In genomic region chr9:62549809-62550208, GRCm38 (mm10) we compare ENCODE assay signal across 9 mouse cellular contexts. TPM values are rescaled to one million over a fixed set of nuclear protein-coding genes. Genes with fewer than 3 reads are reported as not detected.
DNase-seq lines count a peak whose midpoint lies in the region; ATAC-seq and TF ChIP-seq lines count a peak whose summit lies in the region.
"Had no signal": no experiment of that assay in that cellular context is flagged by ENCODE, and none has a peak within 500 bp of the region (broad histone marks: within the 10 kb centered on the region; RNA-seq: fewer than 3 reads in every experiment).

No protein-coding gene starts in this region.

- H3K79me3 ChIP-seq in C2C12 (ENCODE audit: low read depth): no peaks in the 10 kb centered on the region

- DNase-seq in adrenal gland, postnatal 36 days: peak; percentile 89 to 92
- peak; percentile 92 for DNase-seq in embryonic facial prominence, embryonic 11.5 days (ENCODE audit: low spot score)
- peak; percentile 87 to 93 for DNase-seq in heart, adult 2 months
- peak; percentile 92 for DNase-seq in kidney, postnatal 10 days
- peak; percentile 50 for DNase-seq in liver, embryonic 13.5 days

- ATAC-seq in embryonic facial prominence, embryonic 11.5 days (replicated peaks; ENCODE audit: insufficient number of reproducible peaks, low FRiP score, low TSS enrichment, low read depth): 0 out of 2 replicates have a peak, but pooled peaks have one; percentile 49
- ATAC-seq in liver, embryonic 13.5 days (ENCODE audit: low read depth): no peak
- peak; percentile 62; the same call in 1 of the 2 replicates for ATAC-seq in neural tube, embryonic 15.5 days (ENCODE audit: low FRiP score)

- 7% methylated on average over 8 of the region's 8 CpGs for WGBS in embryonic facial prominence, embryonic 11.5 days
- WGBS in heart, adult 2 months: 4% methylated on average over 8 of the region's 8 CpGs
- 4% methylated on average over 8 of the region's 8 CpGs for WGBS in liver, embryonic 13.5 days (ENCODE audit: insufficient replicate concordance)
- WGBS in neural tube, embryonic 15.5 days: 3% methylated on average over 8 of the region's 8 CpGs

- H3ac ChIP-seq in C2C12 (ENCODE audit: control insufficient read depth, insufficient read length, low read depth): no peak overlapping the region

- no peak overlapping the region for H3K9ac ChIP-seq in embryonic facial prominence, embryonic 11.5 days (replicated peaks; ENCODE audit: low read length)
- H3K9ac ChIP-seq in heart, adult 2 months (ENCODE audit: low read depth, low read length): no peak overlapping the region
- no peak overlapping the region for H3K9ac ChIP-seq in liver, embryonic 13.5 days
- H3K9ac ChIP-seq in neural tube, embryonic 15.5 days (replicated peaks): no peak overlapping the region
- H3K9ac ChIP-seq: embryonic facial prominence, embryonic 15.5 days had no signal

- H3K9me3 ChIP-seq in embryonic facial prominence, embryonic 11.5 days (replicated peaks; ENCODE audit: control insufficient read depth, low read length): no peaks in the 10 kb centered on the region
- H3K9me3 ChIP-seq in liver, embryonic 13.5 days (replicated peaks): no peaks in the 10 kb centered on the region
- H3K9me3 ChIP-seq in neural tube, embryonic 15.5 days (replicated peaks): no peaks in the 10 kb centered on the region
- H3K9me3 ChIP-seq: embryonic facial prominence, embryonic 15.5 days had no signal

- TF ChIP-seq EP300 in heart, adult 2 months (IDR thresholded peaks at IDR 0.05; ENCODE audit: insufficient read depth, low read depth, low read length): peak; percentile 94

- intact Hi-C loops in heart, adult 2 months (cut with DNase I): loop anchor here (1.0 to 10.0 kb wide), 5 partner anchors 80 to 585 kb away; no protein-coding TSS in a partner anchor

- H3K4me3 ChIP-seq in C2C12 (ENCODE audit: insufficient read depth, poor library complexity, severe bottlenecking): no peak overlapping the region
- no peak overlapping the region for H3K4me3 ChIP-seq in embryonic facial prominence, embryonic 11.5 days (ENCODE audit: low read depth, low read length)
- no peak overlapping the region for H3K4me3 ChIP-seq in heart, adult 2 months
- no peak overlapping the region for H3K4me3 ChIP-seq in liver, embryonic 13.5 days (replicated peaks)
- H3K4me3 ChIP-seq in neural tube, embryonic 15.5 days (replicated peaks): no peak overlapping the region
- no peak overlapping the region for H3K4me3 ChIP-seq in testis, adult 2 months (ENCODE audit: control insufficient read depth, low read depth, low read length)
- H3K4me3 ChIP-seq: embryonic facial prominence, embryonic 15.5 days had no signal

- H3K79me2 ChIP-seq in C2C12 (ENCODE audit: control insufficient read depth, insufficient read depth): no peaks in the 10 kb centered on the region
- no peaks in the 10 kb centered on the region for H3K79me2 ChIP-seq in heart, adult 2 months (replicated peaks; ENCODE audit: control insufficient read depth, insufficient read depth, low read length)

- no peaks in the 10 kb centered on the region for H3K27me3 ChIP-seq in C2C12 (ENCODE audit: control insufficient read depth, insufficient read depth, insufficient read length)
- no peaks in the 10 kb centered on the region for H3K27me3 ChIP-seq in embryonic facial prominence, embryonic 11.5 days (ENCODE audit: control insufficient read depth, insufficient read depth, low read length)
- H3K27me3 ChIP-seq in heart, adult 2 months (ENCODE audit: control insufficient read depth, insufficient read depth, low read length): no peaks in the 10 kb centered on the region
- no peaks in the 10 kb centered on the region for H3K27me3 ChIP-seq in liver, embryonic 13.5 days
- H3K27me3 ChIP-seq in neural tube, embryonic 15.5 days (replicated peaks): no peaks in the 10 kb centered on the region
- no peaks in the 10 kb centered on the region for H3K27me3 ChIP-seq in testis, adult 2 months (ENCODE audit: control insufficient read depth, insufficient read depth, low read length)
- H3K27me3 ChIP-seq: embryonic facial prominence, embryonic 15.5 days had no signal

- peak; percentile 72 for TF ChIP-seq CTCF in C2C12 (IDR thresholded peaks at IDR 0.05; ENCODE audit: control insufficient read depth, insufficient read depth, insufficient read length)
- TF ChIP-seq CTCF in heart, adult 2 months (IDR thresholded peaks at IDR 0.05): peak; percentile 96
- TF ChIP-seq CTCF in testis, adult 2 months (IDR thresholded peaks at IDR 0.05; ENCODE audit: control insufficient read depth, insufficient read depth, insufficient replicate concordance, low read depth, low read length): peak; percentile 99

- no peak overlapping the region for H3K27ac ChIP-seq in embryonic facial prominence, embryonic 11.5 days (replicated peaks; ENCODE audit: low read depth, low read length)
- H3K27ac ChIP-seq in heart, adult 2 months: no peak overlapping the region
- H3K27ac ChIP-seq in liver, embryonic 13.5 days: no peak overlapping the region
- H3K27ac ChIP-seq in neural tube, embryonic 15.5 days (replicated peaks): no peak overlapping the region
- H3K27ac ChIP-seq in testis, adult 2 months (ENCODE audit: control insufficient read depth, insufficient read depth, low read depth, low read length): no peak overlapping the region
- H3K27ac ChIP-seq: embryonic facial prominence, embryonic 15.5 days had no signal

- H3K4me1 ChIP-seq in embryonic facial prominence, embryonic 11.5 days (ENCODE audit: control insufficient read depth, insufficient read depth, low read length): no peaks in the 10 kb centered on the region; the same call in 1 of the 2 replicates
- no peaks in the 10 kb centered on the region for H3K4me1 ChIP-seq in heart, adult 2 months (ENCODE audit: control insufficient read depth, insufficient read depth, low read length)
- no peaks in the 10 kb centered on the region for H3K4me1 ChIP-seq in liver, embryonic 13.5 days (replicated peaks)
- peaks cover 16% of the 10 kb centered on the region for H3K4me1 ChIP-seq in neural tube, embryonic 15.5 days
- no peaks in the 10 kb centered on the region for H3K4me1 ChIP-seq in testis, adult 2 months (ENCODE audit: control insufficient read depth, insufficient read depth, low read length)
- H3K4me1 ChIP-seq: embryonic facial prominence, embryonic 15.5 days had no signal

- no peaks in the 10 kb centered on the region for H3K36me3 ChIP-seq in C2C12 (ENCODE audit: control insufficient read depth, insufficient read depth)
- no peaks in the 10 kb centered on the region for H3K36me3 ChIP-seq in embryonic facial prominence, embryonic 11.5 days (replicated peaks; ENCODE audit: control insufficient read depth, insufficient read depth, low read depth, low read length)
- no peaks in the 10 kb centered on the region for H3K36me3 ChIP-seq in heart, adult 2 months (ENCODE audit: control insufficient read depth, insufficient read depth, low read length)
- no peaks in the 10 kb centered on the region for H3K36me3 ChIP-seq in liver, embryonic 13.5 days
- H3K36me3 ChIP-seq in neural tube, embryonic 15.5 days: no peaks in the 10 kb centered on the region
- H3K36me3 ChIP-seq in testis, adult 2 months (ENCODE audit: control insufficient read depth, insufficient read depth, low read length): no peaks in the 10 kb centered on the region
- H3K36me3 ChIP-seq: embryonic facial prominence, embryonic 15.5 days had no signal

- TF ChIP-seq POLR2A in heart, adult 2 months (IDR thresholded peaks at IDR 0.05; ENCODE audit: insufficient read depth, low read depth, low read length): no peak
- no peak for TF ChIP-seq POLR2A in testis, adult 2 months (IDR thresholded peaks at IDR 0.05; ENCODE audit: control insufficient read depth, low read depth, low read length)

- no peak overlapping the region for H3K4me2 ChIP-seq in embryonic facial prominence, embryonic 11.5 days (ENCODE audit: low read depth, low read length)
- H3K4me2 ChIP-seq in liver, embryonic 13.5 days: no peak overlapping the region
- no peak overlapping the region for H3K4me2 ChIP-seq in neural tube, embryonic 15.5 days
- H3K4me2 ChIP-seq: embryonic facial prominence, embryonic 15.5 days had no signal

TF ChIP-seq in C2C12, 6 proteins besides CTCF, POLR2A, EP300 and RAD21:
- TF ChIP-seq FOSL1 (IDR thresholded peaks at IDR 0.05; ENCODE audit: insufficient read depth, low read length, poor library complexity, severe bottlenecking): no peak
- no peak for TF ChIP-seq MAX (IDR thresholded peaks at IDR 0.05)
- no peak for TF ChIP-seq CEBPB (IDR thresholded peaks at IDR 0.05; ENCODE audit: low read depth)
- no peak for TF ChIP-seq MYOG (IDR thresholded peaks at IDR 0.05; ENCODE audit: control insufficient read depth, extremely low read depth, insufficient read length)

RNA-seq across cellular contexts. Expression of gene Coro2b, which starts 13.0 kb away (rescaled TPM):
- 9.9 TPM for polyA plus RNA-seq in C2C12 (2012; fragmentation: generic; extraction: Trizol)
- 10 to 100 TPM in 1 of 2 experiments, 1 to 10 TPM in 1; 8.4 to 14.6 TPM for total RNA-seq in adrenal gland, postnatal 36 days (2021)
- polyA plus RNA-seq in embryonic facial prominence, embryonic 11.5 days (2014; fragmentation: Nextera tagmentation; extraction: Ambion mirVana): 6.5 and 8.7 TPM in 2 replicates
- total RNA-seq in heart, adult 2 months (2021): 10 to 100 TPM; 10.1 to 11.6 TPM
- polyA plus RNA-seq in heart, adult 2 months (2012; rRNA removed): 16.4 and 17.2 TPM in 2 replicates
- 0.98 and 1.2 TPM in 2 replicates for polyA plus RNA-seq in liver, embryonic 13.5 days (2015; fragmentation: Nextera tagmentation; extraction: Ambion mirVana)
- 34.3 and 38.2 TPM in 2 replicates for polyA plus RNA-seq in neural tube, embryonic 15.5 days (2015; fragmentation: Nextera tagmentation; extraction: Ambion mirVana)
- polyA plus RNA-seq in testis, adult 2 months (2012; rRNA removed): 2.9 and 3.3 TPM in 2 replicates
